Mouse (Mus musculus) lung, postnatal 0 days (tissue): ENCODE data around the gene Asb12.

Experiments
- CTCF ChIP-seq: IDR thresholded peaks from 2 replicates; pipeline ENCODE4 v1.5.1; 2016; ENCODE audit warnings: antibody characterized with exemption, mild to moderate bottlenecking
- EP300 ChIP-seq: IDR thresholded peaks from 2 replicates; pipeline ENCODE4 v1.6.1; 2016; ENCODE audit warnings: antibody characterized with exemption, mild to moderate bottlenecking, control low read depth

DNA sequence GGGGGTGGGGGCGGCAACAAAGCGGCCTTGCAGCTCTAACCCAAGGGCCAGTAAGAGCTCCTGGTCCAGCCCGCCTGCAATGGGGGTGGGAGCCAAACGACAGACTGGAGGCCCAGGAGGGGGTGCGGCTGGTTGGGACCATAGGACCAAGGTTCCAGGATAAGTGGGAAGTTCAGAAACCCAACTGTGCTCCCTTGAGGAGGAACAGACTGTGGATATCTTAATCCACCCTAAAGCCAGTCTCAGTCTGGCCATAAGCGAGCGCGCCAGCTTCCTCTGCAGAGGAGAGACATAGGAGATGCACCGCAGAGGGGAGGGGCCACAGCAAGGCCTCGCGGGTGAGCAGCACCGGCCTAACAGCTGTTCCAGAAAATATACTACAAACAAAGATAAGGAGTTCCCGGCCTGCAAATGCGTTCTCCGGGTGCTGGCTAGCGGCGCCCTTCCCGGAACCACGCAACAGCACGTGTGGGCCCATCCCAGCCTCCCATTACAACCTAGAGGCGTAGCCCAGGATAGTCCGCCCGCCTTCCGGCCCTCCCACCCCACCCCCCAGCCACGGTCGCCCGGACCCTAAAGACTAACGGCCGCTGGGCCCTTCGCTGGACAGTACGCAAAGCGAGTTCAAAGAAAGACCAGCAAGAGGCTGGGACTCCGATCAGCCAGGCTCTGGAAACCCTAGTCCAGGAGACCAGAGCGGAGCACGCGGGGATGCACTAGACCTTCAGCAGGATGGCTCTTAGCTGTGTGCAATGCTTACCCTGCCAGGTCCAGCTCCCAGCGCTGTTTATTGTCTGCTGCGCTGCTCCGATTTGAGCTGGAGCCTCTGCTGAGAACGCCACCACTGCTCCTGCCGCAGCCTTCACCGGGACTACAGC lies 113.7 kb downstream of the Asb12 start:
- TF ChIP-seq CTCF: no peak
- no peak for TF ChIP-seq EP300
